Mouse (Mus musculus): ENCODE measurements around the gene Hist1h2bf. TPM values are rescaled to one million over a fixed set of nuclear protein-coding genes. Genes with fewer than 3 reads are reported as not detected.
"Not testable (repeated sequence)": the region's sequence is repeated elsewhere in the genome, so short reads cannot be mapped to it uniquely, and the experiment has no call there.

Gene Hist1h2bf
- polyA plus RNA-seq, 1 experiment from 2014 or later: 5.8 TPM

DNA sequence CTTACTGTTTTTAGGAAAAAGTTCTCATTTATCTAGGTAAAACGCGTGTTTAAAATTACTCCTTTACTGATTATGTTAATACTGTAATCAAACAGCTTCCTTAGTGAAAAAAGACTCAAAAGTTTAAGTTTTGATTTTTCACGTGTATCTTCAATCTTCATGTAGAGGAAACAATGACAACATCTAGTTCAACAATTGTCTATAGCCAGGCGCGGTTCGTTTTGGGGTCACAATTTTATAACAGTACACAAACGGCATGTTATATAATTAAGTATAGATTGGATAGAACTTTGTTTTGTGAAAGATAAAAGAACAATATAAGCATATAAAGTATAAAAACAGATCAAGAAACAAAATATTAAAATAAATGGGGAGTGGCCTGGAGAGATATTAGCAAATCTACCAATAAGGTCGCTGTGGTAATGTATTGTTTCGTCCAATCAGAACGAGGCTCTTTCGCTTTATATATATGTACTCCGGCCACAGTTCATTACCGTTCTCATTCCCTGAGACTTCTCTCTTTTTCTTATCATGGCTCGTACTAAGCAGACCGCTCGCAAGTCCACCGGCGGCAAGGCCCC lies 1.4 kb upstream of the Hist1h2bf start, which contains the start of gene Hist1h3d:
Gene Hist1h3d (plus strand): TSS at position 493 of the 581 bp plus-strand sequence.
- peak within 1 kb of the TSS; percentile 50 for H3K9ac ChIP-seq
- peak within 1 kb of the TSS; percentile 86 for H3K27ac ChIP-seq
- H3K4me2 ChIP-seq: peak within 1 kb of the TSS; percentile 57
- H3K9me3 ChIP-seq: no peaks in the 10 kb centered on the region
- no peaks in the 10 kb centered on the region for H3K27me3 ChIP-seq
- H3K36me3 ChIP-seq: no peaks in the 10 kb centered on the region
- H3K4me3 ChIP-seq: peak within 1 kb of the TSS; percentile 43
- peaks cover 25% of the 10 kb centered on the region for H3K4me1 ChIP-seq
- under 1% methylated on average over 18 of the region's 18 CpGs for WGBS
- peak; percentile 62; the same call in 1 of the 2 replicates for ATAC-seq (ENCODE audit: insufficient number of reproducible peaks, low FRiP score, low TSS enrichment, low read depth)

DNA sequence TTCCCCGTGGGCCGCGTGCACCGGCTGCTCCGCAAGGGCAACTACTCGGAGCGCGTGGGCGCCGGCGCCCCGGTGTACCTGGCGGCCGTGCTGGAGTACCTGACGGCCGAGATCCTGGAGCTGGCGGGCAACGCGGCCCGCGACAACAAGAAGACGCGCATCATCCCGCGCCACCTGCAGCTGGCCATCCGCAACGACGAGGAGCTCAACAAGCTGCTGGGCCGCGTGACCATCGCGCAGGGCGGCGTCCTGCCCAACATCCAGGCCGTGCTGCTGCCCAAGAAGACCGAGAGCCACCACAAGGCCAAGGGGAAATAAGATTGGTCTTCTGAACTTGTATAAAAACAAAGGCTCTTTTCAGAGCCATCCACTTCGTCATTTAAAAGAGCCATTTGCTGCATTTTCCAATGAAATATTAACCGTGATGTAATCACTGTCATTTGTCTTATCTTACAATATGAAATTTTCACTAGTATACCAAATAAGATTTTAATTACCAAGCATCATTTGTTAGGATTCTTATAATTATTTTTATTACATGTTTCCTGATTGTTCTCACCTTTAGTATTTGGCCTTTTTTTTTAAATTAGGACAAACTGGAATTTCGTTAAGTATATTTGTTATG lies 662 bp upstream of the Hist1h2bf start:
- 1% methylated on average over 14 of the region's 39 CpGs for WGBS
- not testable (repeated sequence) for H3K9me3 ChIP-seq; H3K9ac ChIP-seq; H3K27me3 ChIP-seq; H3K36me3 ChIP-seq; ATAC-seq (ENCODE audit: insufficient number of reproducible peaks, low FRiP score, low TSS enrichment, low read depth)
- Histone ChIP-seq H3K4me2 (peak overlapping the region; percentile 57), H3K4me3 (peak overlapping the region; percentile 43), H3K27ac (peak overlapping the region; percentile 94), H3K4me1 (peaks cover 30% of the 10 kb centered on the region)

DNA sequence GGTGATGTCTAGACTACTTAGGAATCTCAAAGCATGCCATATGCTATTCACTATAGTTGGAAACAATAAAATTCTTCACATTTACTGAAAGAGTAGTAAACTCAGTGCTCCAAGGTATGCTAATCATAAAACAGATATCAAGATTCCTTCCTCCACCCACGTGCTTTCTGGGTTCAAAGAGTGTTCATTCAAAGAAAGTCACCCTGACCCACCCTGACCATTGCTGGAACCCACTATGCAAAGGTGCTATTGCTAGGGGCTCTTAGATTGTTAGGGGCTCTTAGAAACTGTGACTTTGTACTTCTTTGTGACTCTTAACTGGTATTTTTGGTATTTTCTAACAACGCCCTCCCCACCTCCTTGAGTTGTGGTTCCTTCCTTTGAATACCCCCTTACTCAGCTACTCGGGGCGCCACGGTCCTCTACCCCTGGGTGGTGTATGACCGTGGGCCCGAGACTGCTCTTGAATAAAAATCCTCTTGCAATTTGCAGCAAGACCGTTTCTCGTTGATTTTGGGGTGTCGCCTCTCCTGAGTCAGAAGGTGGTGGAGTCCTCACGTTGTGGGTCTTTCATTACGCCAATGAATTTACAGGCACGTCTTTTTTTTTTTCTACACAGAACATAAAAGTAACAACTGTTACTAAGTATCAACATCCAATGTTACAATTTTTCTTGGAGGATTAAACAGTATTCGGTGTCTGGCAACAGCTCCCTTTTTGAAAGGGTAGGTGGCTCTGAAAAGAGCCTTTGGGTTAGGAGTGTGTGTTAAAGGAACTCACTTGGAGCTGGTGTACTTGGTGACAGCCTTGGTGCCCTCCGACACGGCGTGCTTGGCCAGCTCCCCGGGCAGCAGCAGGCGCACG lies 730 bp downstream of the Hist1h2bf start:
- WGBS: 6% methylated on average over 20 of the region's 20 CpGs
- H3K27ac ChIP-seq: peak overlapping the region; percentile 94
- H3K36me3 ChIP-seq; H3K27me3 ChIP-seq; H3K9me3 ChIP-seq; ATAC-seq (ENCODE audit: insufficient number of reproducible peaks, low FRiP score, low TSS enrichment, low read depth): not testable (repeated sequence)
- peak overlapping the region; percentile 43 for H3K4me3 ChIP-seq
- peak overlapping the region; percentile 53 for H3K4me2 ChIP-seq
- peaks cover 30% of the 10 kb centered on the region for H3K4me1 ChIP-seq
- H3K9ac ChIP-seq: peak overlapping the region; percentile 40

DNA sequence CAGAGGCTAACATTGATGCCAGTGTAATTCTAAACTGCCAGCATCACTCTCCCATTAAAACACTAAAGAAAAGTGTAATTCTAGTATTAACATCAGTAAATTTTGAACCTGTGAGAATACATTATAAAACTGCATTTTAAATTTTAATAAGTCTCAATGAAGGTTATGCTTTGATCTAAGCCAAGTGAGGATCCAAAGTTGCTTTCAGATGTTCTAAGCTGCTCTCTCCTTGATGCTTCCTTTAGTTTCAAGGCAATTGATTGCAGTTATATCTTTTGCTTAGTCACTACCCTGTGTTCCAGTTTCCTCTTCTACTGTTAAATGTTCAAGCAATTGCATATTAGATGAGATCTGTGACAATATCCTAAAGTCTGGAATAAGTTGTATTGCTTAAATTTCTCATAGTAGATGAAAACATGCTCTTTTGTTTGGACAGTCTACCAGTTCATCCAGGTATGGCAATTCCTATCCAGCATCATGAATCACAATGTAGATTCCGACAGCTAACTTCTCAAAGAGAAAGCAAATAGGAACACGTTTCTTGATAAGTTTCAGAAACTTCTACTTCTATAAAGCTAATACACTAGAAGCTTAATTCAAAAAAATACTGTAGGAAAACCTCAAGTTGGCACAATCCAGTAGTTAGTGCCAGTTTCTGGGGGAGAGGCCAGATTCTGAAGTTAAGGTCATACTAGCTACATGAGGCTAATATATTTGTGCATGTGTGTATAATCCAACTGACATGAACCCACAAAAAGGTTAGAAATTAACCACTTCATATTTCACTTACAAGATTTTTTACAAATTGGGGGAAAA lies 1.6 kb downstream of the Hist1h2bf start:
- H3K9ac ChIP-seq: peak overlapping the region; percentile 40; the same call in 1 of the 2 replicates
- H3K36me3 ChIP-seq: no peaks in the 10 kb centered on the region
- WGBS: 23% methylated on average over 2 of the region's 2 CpGs
- peak overlapping the region; percentile 53 for H3K4me2 ChIP-seq
- no peaks in the 10 kb centered on the region for H3K9me3 ChIP-seq
- ATAC-seq (ENCODE audit: insufficient number of reproducible peaks, low FRiP score, low TSS enrichment, low read depth): no peak
- peak overlapping the region; percentile 43 for H3K4me3 ChIP-seq
- H3K27me3 ChIP-seq: no peaks in the 10 kb centered on the region
- H3K4me1 ChIP-seq: peaks cover 30% of the 10 kb centered on the region
- H3K27ac ChIP-seq: peak overlapping the region; percentile 94

DNA sequence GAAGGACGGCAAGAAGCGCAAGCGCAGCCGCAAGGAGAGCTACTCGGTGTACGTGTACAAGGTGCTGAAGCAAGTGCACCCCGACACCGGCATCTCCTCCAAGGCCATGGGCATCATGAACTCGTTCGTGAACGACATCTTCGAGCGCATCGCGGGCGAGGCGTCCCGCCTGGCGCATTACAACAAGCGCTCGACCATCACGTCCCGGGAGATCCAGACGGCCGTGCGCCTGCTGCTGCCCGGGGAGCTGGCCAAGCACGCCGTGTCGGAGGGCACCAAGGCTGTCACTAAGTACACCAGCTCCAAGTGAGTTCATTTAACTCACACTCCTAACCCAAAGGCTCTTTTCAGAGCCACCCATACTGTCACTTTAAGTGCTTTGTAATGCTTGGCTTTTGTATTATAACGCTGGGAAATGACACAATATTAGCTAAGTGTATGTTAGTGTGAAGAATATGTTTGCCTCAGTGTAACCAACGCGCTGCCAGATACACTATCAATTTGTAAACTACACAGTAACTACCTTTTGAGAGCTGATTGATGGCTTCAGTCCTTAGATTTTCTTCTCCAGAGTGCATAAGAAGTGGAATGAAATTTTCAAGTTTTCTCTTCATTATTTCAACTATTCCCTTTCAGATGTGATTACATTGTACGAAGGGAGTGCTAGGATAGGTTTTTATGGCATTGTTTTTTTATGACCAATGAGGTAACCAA lies 2.3 kb downstream of the Hist1h2bf start:
- ATAC-seq (ENCODE audit: insufficient number of reproducible peaks, low FRiP score, low TSS enrichment, low read depth): not testable (repeated sequence)
- H3K27ac ChIP-seq: peak overlapping the region; percentile 94

DNA sequence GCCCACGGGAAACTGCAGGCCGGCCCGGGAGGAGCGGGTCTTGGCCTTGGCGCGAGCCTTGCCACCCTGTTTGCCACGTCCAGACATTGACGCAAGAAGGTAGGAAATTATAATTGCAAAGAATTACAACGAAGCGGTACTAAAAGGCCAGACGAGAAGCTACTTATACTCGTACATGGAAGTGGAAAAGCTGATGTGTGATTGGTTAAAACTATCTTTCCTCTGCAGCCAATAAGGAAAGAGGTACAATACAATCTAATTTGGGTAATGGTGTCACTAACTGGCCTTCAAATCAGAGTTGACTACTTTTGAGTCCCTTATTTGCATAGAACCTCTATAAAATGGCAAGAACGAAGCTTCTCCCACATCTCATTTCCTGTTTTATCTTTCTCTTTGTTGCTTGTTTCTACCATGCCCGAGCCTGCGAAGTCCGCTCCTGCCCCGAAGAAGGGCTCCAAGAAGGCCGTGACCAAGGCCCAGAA lies 2.9 kb downstream of the Hist1h2bf start, which contains the start of the genes Hist1h2ae and Hist1h2bg:
Gene Hist1h2ae (minus strand): TSS at position 199 of the 482 bp plus-strand sequence.
Gene Hist1h2bg (plus strand): TSS at position 375 of the 482 bp plus-strand sequence.
- no peaks in the 10 kb centered on the region for H3K36me3 ChIP-seq
- peak within 1 kb of the TSS; percentile 43 for H3K4me3 ChIP-seq
- H3K27ac ChIP-seq: peak within 1 kb of the TSS; percentile 94
- H3K4me2 ChIP-seq: peak within 1 kb of the TSS; percentile 53
- ATAC-seq (ENCODE audit: insufficient number of reproducible peaks, low FRiP score, low TSS enrichment, low read depth): peak; percentile 91
- H3K9ac ChIP-seq: peak within 1 kb of the TSS; percentile 40
- no peaks in the 10 kb centered on the region for H3K27me3 ChIP-seq
- under 1% methylated on average over 18 of the region's 18 CpGs for WGBS
- H3K4me1 ChIP-seq: peaks cover 17% of the 10 kb centered on the region
- H3K9me3 ChIP-seq: no peaks in the 10 kb centered on the region

More for the DNA sequence above, 2.3 kb downstream of the Hist1h2bf start:
- Histone ChIP-seq H3K4me2 (peak overlapping the region; percentile 53), H3K9ac (peak overlapping the region; percentile 40), H3K4me1 (peaks cover 23% of the 10 kb centered on the region), H3K4me3 (peak overlapping the region; percentile 43)
- H3K9me3 ChIP-seq, H3K36me3 ChIP-seq, H3K27me3 ChIP-seq: not testable (repeated sequence)
- WGBS: under 1% methylated on average over 17 of the region's 34 CpGs

DNA sequence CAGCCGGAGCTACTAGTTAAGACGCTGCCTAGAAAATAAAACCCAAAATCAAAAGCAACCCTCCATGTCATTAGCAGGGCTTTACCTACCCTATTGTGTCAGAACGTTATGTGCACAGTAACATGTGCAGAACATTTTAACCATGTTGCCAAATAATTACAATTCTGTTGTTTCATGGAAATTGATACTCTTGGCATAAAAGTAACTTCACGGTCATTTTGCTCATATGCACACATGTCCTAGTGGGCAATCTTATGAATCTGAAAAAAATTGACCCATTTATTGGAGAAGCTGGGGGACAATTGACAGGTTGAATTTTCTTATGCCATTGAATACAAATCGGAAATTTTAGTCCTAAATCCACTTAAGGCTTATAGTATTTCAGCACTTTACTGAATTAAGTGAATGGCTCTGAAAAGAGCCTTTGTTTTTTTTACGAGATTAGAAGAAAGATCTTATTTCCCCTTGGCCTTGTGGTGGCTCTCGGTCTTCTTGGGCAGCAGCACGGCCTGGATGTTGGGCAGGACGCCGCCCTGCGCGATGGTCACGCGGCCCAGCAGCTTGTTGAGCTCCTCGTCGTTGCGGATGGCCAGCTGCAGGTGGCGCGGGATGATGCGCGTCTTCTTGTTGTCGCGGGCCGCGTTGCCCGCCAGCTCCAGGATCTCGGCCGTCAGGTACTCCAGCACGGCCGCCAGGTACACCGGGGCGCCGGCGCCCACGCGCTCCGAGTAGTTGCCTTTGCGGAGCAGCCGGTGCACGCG lies 3.6 kb downstream of the Hist1h2bf start:
- H3K4me2 ChIP-seq: peak overlapping the region; percentile 53
- peak overlapping the region; percentile 94 for H3K27ac ChIP-seq
- H3K36me3 ChIP-seq; H3K9me3 ChIP-seq; ATAC-seq (ENCODE audit: insufficient number of reproducible peaks, low FRiP score, low TSS enrichment, low read depth); H3K27me3 ChIP-seq: not testable (repeated sequence)
- under 1% methylated on average over 23 of the region's 41 CpGs for WGBS
- H3K4me1 ChIP-seq: peaks cover 16% of the 10 kb centered on the region
- peak overlapping the region; percentile 43 for H3K4me3 ChIP-seq
- H3K9ac ChIP-seq: 0 out of 2 replicates have a peak overlapping the region, but pooled peaks have one; percentile 35

DNA sequence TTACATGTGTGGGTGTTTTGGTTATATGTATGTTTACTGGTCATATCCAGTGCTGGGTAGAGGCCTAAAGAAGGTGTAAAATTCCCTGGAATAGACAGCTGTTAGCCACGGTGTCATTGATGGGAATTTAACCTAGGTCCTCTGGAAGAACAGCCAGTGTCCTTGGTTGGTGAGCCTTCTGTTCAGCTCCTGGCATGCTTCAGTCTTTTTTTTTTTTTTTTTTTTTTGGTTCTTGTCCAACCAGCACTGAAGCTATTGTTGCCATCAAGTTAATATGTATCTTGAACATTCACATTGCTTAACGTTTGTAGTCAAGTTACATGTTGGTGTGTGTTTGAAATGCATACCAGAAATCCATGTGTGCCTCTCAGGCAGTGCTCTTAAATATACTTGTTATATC lies 9.5 kb downstream of the Hist1h2bf start:
- Histone ChIP-seq H3K27ac (no peak overlapping the region), H3K4me1 (no peaks in the 10 kb centered on the region), H3K4me2 (no peak overlapping the region), H3K27me3 (no peaks in the 10 kb centered on the region), H3K4me3 (no peak overlapping the region), H3K9me3 (no peaks in the 10 kb centered on the region), H3K9ac (no peak overlapping the region), H3K36me3 (no peaks in the 10 kb centered on the region)
- no peak for ATAC-seq (ENCODE audit: insufficient number of reproducible peaks, low FRiP score, low TSS enrichment, low read depth)
- 81% methylated on average over 2 of the region's 2 CpGs for WGBS

DNA sequence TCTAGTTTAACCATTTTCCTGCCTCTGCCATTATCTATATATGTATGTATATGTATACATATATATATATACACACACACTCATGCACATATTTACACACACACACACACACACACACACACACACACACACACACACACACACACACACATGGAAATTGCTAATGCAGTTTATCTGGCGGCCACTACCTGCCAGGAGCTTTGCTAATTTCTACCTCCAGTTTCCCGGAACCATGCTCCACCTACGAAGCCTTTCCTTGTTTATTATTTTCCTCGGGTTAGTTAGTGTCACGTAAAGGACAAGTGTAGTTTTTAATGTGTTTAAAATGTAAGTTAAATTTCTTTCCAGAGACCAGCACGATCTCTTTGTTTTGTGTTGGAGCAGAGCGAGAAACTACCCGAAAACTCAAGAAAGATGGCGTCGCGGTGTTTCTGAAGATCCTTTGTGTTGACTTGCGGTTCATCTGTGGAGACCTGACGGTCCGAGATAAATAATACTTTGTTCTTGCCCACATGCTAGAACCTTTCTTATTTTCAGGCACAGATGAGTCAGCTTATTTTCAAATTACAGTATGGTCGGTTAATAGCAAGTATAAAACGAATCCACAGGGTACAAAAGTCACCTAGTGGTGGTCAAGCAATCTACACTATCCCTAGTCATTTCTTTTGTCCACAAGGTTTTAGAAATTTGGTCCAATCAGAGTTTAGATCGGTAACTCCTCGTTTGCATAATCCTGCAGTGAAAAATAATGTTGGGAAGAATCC lies 11.1 kb downstream of the Hist1h2bf start:
- Histone ChIP-seq H3K27ac (peak overlapping the region; percentile 96), H3K27me3 (no peaks in the 10 kb centered on the region), H3K4me1 (no peaks in the 10 kb centered on the region), H3K4me3 (peak overlapping the region; percentile 49), H3K4me2 (peak overlapping the region; percentile 62), H3K9ac (no peak overlapping the region; the same call in 1 of the 2 replicates), H3K9me3 (no peaks in the 10 kb centered on the region), H3K36me3 (no peaks in the 10 kb centered on the region)
- 3% methylated on average over 18 of the region's 18 CpGs for WGBS
- 0 out of 2 replicates have a peak, but pooled peaks have one; percentile 16 for ATAC-seq (ENCODE audit: insufficient number of reproducible peaks, low FRiP score, low TSS enrichment, low read depth)

All from limb, embryonic 15.5 days (tissue).